Mouse (Mus musculus) kidney, embryonic 16.5 days (tissue): ENCODE results near the gene Vmn1r218. TPM values are rescaled to one million over a fixed set of nuclear protein-coding genes. Genes with fewer than 3 reads are reported as not detected.
"Not testable (repeated sequence)": the region's sequence is repeated elsewhere in the genome, so short reads cannot be mapped to it uniquely, and the experiment has no call there.

ENCODE experiments used
- ATAC-seq: fragments of 200-750 bp; cut with Nextera tagmentation; 2 replicates; pipeline ENCODE4 v1.8.0; 2017; ENCODE audit warnings: moderate TSS enrichment; ENCODE audit not compliant: low FRiP score, low TSS enrichment
- H3K27ac ChIP-seq: fragments of 300-500 bp; sonication (generic); 2 replicates; pipeline ENCODE4 v1.5.1; 2014; ENCODE audit warnings: low read length
- H3K27me3 ChIP-seq: fragments of 300-500 bp; sonication (generic); 2 replicates; pipeline ENCODE4 v1.6.1; 2014; ENCODE audit warnings: low read length, control low read depth, mixed read lengths; ENCODE audit not compliant: insufficient read depth
- H3K36me3 ChIP-seq: fragments of 300-500 bp; sonication (generic); 2 replicates; pipeline ENCODE4 v1.6.1; 2014; ENCODE audit warnings: low read length, control low read depth, mixed read lengths; ENCODE audit not compliant: insufficient read depth
- H3K4me1 ChIP-seq: fragments of 300-500 bp; sonication (generic); 2 replicates; pipeline ENCODE4 v1.6.1; 2014; ENCODE audit warnings: low read length, control low read depth, mixed read lengths; ENCODE audit not compliant: insufficient read depth
- H3K4me2 ChIP-seq: fragments of 300-500 bp; sonication (generic); replicated peaks from 2 replicates; pipeline ENCODE4 v1.6.1; 2014; ENCODE audit warnings: low read depth, low read length
- H3K4me3 ChIP-seq: fragments of 300-500 bp; sonication (generic); 2 replicates; pipeline ENCODE4 v1.5.1; 2014; ENCODE audit warnings: mild to moderate bottlenecking, low read length
- H3K9ac ChIP-seq: fragments of 300-500 bp; sonication (generic); replicated peaks from 2 replicates; pipeline ENCODE4 v1.6.1; 2014; ENCODE audit warnings: low read length
- H3K9me3 ChIP-seq: fragments of 300-500 bp; sonication (generic); 2 replicates; pipeline ENCODE4 v1.6.1; 2016; ENCODE audit warnings: low read length, control low read depth
- WGBS: fragments of 180-500 bp; shearing (Covaris S2); extraction: QIAGEN DNeasy Blood & Tissue Kit; methylation state at CpG from one replicate; pipeline ENCODE4 v1.1.7; 2014; 5-methylcytosine and 5-hydroxymethylcytosine counted together
- polyA plus RNA-seq: library from polyadenylated mRNA; unstranded; fragments of >200 nt; fragmentation: Nextera tagmentation; extraction: Ambion mirVana; gene quantifications from 2 replicates; pipeline ENCODE4 v1.2.1, GENCODE M21; 2015

Gene Vmn1r218
- not detected in 2 replicates for polyA plus RNA-seq

GRCm38 (mm10) chr13:23133099-23133498 is at the start of gene Vmn1r218:
Gene Vmn1r218, plus strand, starts transcription at chr13:23133155.
- no peak for ATAC-seq
- Histone ChIP-seq H3K4me2 (no peak within 1 kb of the TSS), H3K27ac (no peak within 1 kb of the TSS), H3K36me3 (no peaks in the 10 kb centered on the region), H3K9ac (no peak within 1 kb of the TSS), H3K4me3 (no peak within 1 kb of the TSS), H3K9me3 (no peaks in the 10 kb centered on the region), H3K27me3 (no peaks in the 10 kb centered on the region), H3K4me1 (no peaks in the 10 kb centered on the region)
- WGBS = 66% methylated on average over 3 of the region's 3 CpGs

- H3K36me3 ChIP-seq = no peaks in the 10 kb centered on the region
- H3K4me1 ChIP-seq = no peaks in the 10 kb centered on the region
- H3K9ac ChIP-seq = no peak overlapping the region
- ATAC-seq = no peak
- H3K4me2 ChIP-seq = no peak overlapping the region
- 78% methylated on average over 4 of the region's 4 CpGs for WGBS
- H3K27me3 ChIP-seq = no peaks in the 10 kb centered on the region
- no peaks in the 10 kb centered on the region for H3K9me3 ChIP-seq
- no peak overlapping the region for H3K27ac ChIP-seq
- no peak overlapping the region for H3K4me3 ChIP-seq
Observed at GRCm38 (mm10) chr13:23094386-23094785, 38.6 kb upstream of the Vmn1r218 start.

GRCm38 (mm10) chr13:23118126-23118525 is 14.8 kb upstream of the Vmn1r218 start, which contains the start of gene Vmn1r217:
Gene Vmn1r217, minus strand, starts transcription at chr13:23118226.
- not testable (repeated sequence) for H3K4me2 ChIP-seq, H3K9ac ChIP-seq, H3K9me3 ChIP-seq, ATAC-seq, H3K36me3 ChIP-seq, H3K4me3 ChIP-seq, H3K27ac ChIP-seq, H3K4me1 ChIP-seq, H3K27me3 ChIP-seq
- WGBS = 60% methylated on average over 1 of the region's 1 CpGs

GRCm38 (mm10) chr13:23120611-23121010 is 12.3 kb upstream of the Vmn1r218 start:
- Histone ChIP-seq H3K4me1 (no peaks in the 10 kb centered on the region), H3K4me2 (no peak overlapping the region), H3K27ac (no peak overlapping the region), H3K9ac (no peak overlapping the region), H3K36me3 (no peaks in the 10 kb centered on the region), H3K4me3 (no peak overlapping the region), H3K9me3 (no peaks in the 10 kb centered on the region), H3K27me3 (no peaks in the 10 kb centered on the region)
- ATAC-seq = no peak
- WGBS = 88% methylated on average over 2 of the region's 2 CpGs

GRCm38 (mm10) chr13:23133501-23133900 is 546 bp downstream of the Vmn1r218 start:
- no peaks in the 10 kb centered on the region for H3K36me3 ChIP-seq
- H3K4me1 ChIP-seq = no peaks in the 10 kb centered on the region
- no peak overlapping the region for H3K4me2 ChIP-seq
- H3K9ac ChIP-seq = no peak overlapping the region
- H3K9me3 ChIP-seq = no peaks in the 10 kb centered on the region
- no peak overlapping the region for H3K4me3 ChIP-seq
- ATAC-seq = no peak
- H3K27ac ChIP-seq = no peak overlapping the region
- 35% methylated on average over 1 of the region's 1 CpGs for WGBS
- H3K27me3 ChIP-seq = no peaks in the 10 kb centered on the region

- no peak overlapping the region for H3K9ac ChIP-seq
- H3K4me2 ChIP-seq = no peak overlapping the region
- no peak overlapping the region for H3K27ac ChIP-seq
- no peaks in the 10 kb centered on the region for H3K9me3 ChIP-seq
- no peak for ATAC-seq
- WGBS = 84% methylated on average over 2 of the region's 2 CpGs
- H3K4me1 ChIP-seq = no peaks in the 10 kb centered on the region
- no peaks in the 10 kb centered on the region for H3K36me3 ChIP-seq
- no peaks in the 10 kb centered on the region for H3K27me3 ChIP-seq
- H3K4me3 ChIP-seq = no peak overlapping the region
Observed at GRCm38 (mm10) chr13:23138880-23139279, 5.9 kb downstream of the Vmn1r218 start.

- Histone ChIP-seq H3K36me3 (no peaks in the 10 kb centered on the region), H3K27me3 (no peaks in the 10 kb centered on the region), H3K4me2 (no peak overlapping the region), H3K4me3 (no peak overlapping the region), H3K9ac (no peak overlapping the region), H3K9me3 (no peaks in the 10 kb centered on the region), H3K4me1 (no peaks in the 10 kb centered on the region), H3K27ac (no peak overlapping the region)
- WGBS = 86% methylated on average over 3 of the region's 3 CpGs
- ATAC-seq = no peak
Observed at GRCm38 (mm10) chr13:23157848-23158247, 24.9 kb downstream of the Vmn1r218 start.

GRCm38 (mm10) chr13:23159012-23159411 is 26.1 kb downstream of the Vmn1r218 start, which contains the start of gene Vmn1r219:
Gene Vmn1r219, plus strand, starts transcription at chr13:23159312.
- ATAC-seq = no peak
- 79% methylated on average over 4 of the region's 4 CpGs for WGBS
- H3K4me2 ChIP-seq = no peak within 1 kb of the TSS
- no peak within 1 kb of the TSS for H3K4me3 ChIP-seq
- no peaks in the 10 kb centered on the region for H3K27me3 ChIP-seq
- H3K9ac ChIP-seq = no peak within 1 kb of the TSS
- H3K4me1 ChIP-seq = no peaks in the 10 kb centered on the region
- no peaks in the 10 kb centered on the region for H3K9me3 ChIP-seq
- H3K27ac ChIP-seq = no peak within 1 kb of the TSS
- no peaks in the 10 kb centered on the region for H3K36me3 ChIP-seq

- 82% methylated on average over 4 of the region's 4 CpGs for WGBS
- not testable (repeated sequence) for H3K9me3 ChIP-seq, H3K4me1 ChIP-seq, ATAC-seq, H3K4me3 ChIP-seq, H3K27me3 ChIP-seq, H3K36me3 ChIP-seq, H3K4me2 ChIP-seq, H3K27ac ChIP-seq, H3K9ac ChIP-seq
Observed at GRCm38 (mm10) chr13:23166471-23166870, 33.5 kb downstream of the Vmn1r218 start.

- Histone ChIP-seq H3K4me2 (no peak within 1 kb of the TSS), H3K27me3 (no peaks in the 10 kb centered on the region), H3K9me3 (no peaks in the 10 kb centered on the region), H3K4me1 (no peaks in the 10 kb centered on the region), H3K27ac (no peak within 1 kb of the TSS), H3K36me3 (no peaks in the 10 kb centered on the region), H3K9ac (no peak within 1 kb of the TSS), H3K4me3 (no peak within 1 kb of the TSS)
- no peak for ATAC-seq
- WGBS = 88% methylated on average over 2 of the region's 2 CpGs
Observed at GRCm38 (mm10) chr13:23187875-23188274, 54.9 kb downstream of the Vmn1r218 start, which contains the start of gene Vmn1r220. Gene Vmn1r220, minus strand, starts transcription at chr13:23187975.
